Comparison of ENCODE assay signal across 8 mouse cellular contexts in the genomic region with DNA sequence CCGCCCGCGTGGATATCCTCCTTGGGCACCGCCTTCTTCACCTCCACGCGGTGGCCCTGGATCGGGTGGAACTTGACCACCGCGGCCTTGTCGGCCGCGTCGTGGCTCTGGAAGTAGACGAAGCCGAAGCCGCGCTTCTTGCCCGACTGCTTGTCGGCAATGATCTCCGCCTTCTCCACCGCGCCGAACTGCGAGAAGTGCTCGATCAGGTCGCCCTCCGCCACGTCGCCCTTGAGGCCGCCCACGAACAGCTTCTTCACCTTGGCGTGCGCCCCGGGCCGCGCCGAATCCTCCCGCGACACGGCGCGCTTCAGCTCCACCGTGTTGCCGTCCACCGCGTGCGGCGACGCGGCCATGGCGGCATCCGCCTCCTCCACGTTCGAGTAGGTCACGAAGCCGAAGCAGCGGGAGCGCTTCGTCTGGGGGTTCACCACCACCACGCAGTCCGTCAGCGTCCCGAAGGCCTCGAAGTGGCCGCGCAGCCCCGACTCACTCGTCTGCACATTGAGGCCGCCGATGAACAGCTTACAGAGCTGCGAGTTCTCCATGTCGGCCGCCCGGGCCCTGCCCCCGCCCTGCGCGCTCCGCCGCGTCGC. TPM values are rescaled to one million over a fixed set of nuclear protein-coding genes. Genes with fewer than 3 reads are reported as not detected.
DNase-seq lines count a peak whose midpoint lies in the region; ATAC-seq and TF ChIP-seq lines count a peak whose summit lies in the region.

No protein-coding gene starts in this region.

- TF ChIP-seq CTCF in midbrain, postnatal 0 days (IDR thresholded peaks at IDR 0.05) = no peak

- H3K4me3 ChIP-seq in brown adipose tissue, adult 24 weeks (ENCODE audit: insufficient read depth, low read depth, low read length) = peak overlapping the region; percentile 87
- H3K4me3 ChIP-seq in midbrain, postnatal 0 days (ENCODE audit: low read depth, low read length) = peak overlapping the region; percentile 92
- H3K4me3 ChIP-seq in stomach, embryonic 16.5 days (replicated peaks; ENCODE audit: low read length) = peak overlapping the region; percentile 97

- no peaks in the 10 kb centered on the region for H3K9me3 ChIP-seq in midbrain, postnatal 0 days (ENCODE audit: low read length)
- H3K9me3 ChIP-seq in stomach, embryonic 16.5 days (replicated peaks; ENCODE audit: control insufficient read depth, low read length) = no peaks in the 10 kb centered on the region

- WGBS in midbrain, postnatal 0 days = under 1% methylated on average over 69 of the region's 81 CpGs
- under 1% methylated on average over 81 of the region's 81 CpGs for WGBS in stomach, embryonic 16.5 days

- peaks cover 2% of the 10 kb centered on the region; the same call in 1 of the 2 replicates for H3K4me1 ChIP-seq in brown adipose tissue, adult 24 weeks (ENCODE audit: control insufficient read depth, insufficient read depth, insufficient read length, low read length)
- peaks cover 3% of the 10 kb centered on the region; the same call in 1 of the 2 replicates for H3K4me1 ChIP-seq in midbrain, postnatal 0 days (ENCODE audit: insufficient read depth, low read length)
- peaks cover 28% of the 10 kb centered on the region for H3K4me1 ChIP-seq in stomach, embryonic 16.5 days (ENCODE audit: control insufficient read depth, insufficient read depth, low read length)

- H3K27me3 ChIP-seq in midbrain, postnatal 0 days (ENCODE audit: insufficient read depth, low read length) = no peaks in the 10 kb centered on the region
- H3K27me3 ChIP-seq in stomach, embryonic 16.5 days (ENCODE audit: control insufficient read depth, insufficient read depth, low read length) = no peaks in the 10 kb centered on the region

- peak overlapping the region; percentile 87 for H3K4me2 ChIP-seq in midbrain, postnatal 0 days (ENCODE audit: low read depth, low read length, poor library complexity, severe bottlenecking)
- peak overlapping the region; percentile 77 for H3K4me2 ChIP-seq in stomach, embryonic 16.5 days (ENCODE audit: low read depth, low read length)

- peak; percentile 62 for DNase-seq in ovary, postnatal 10 days (ENCODE audit: low spot score)
- DNase-seq in ovary, postnatal 36 days (ENCODE audit: low spot score) = no peak
- DNase-seq in frontal cortex, postnatal 36 days (ENCODE audit: low spot score in 2 of 2) = peak; percentile 74 to 77
- peak; percentile 61 for DNase-seq in liver
- peak; percentile 63 for DNase-seq in midbrain, postnatal 0 days (ENCODE audit: low spot score)

- peak; percentile 11 for ATAC-seq in inflammation-experienced regulatory T-cells, adult 6 months
- ATAC-seq in midbrain, postnatal 0 days (ENCODE audit: low FRiP score) = peak; percentile 41
- ATAC-seq in stomach, embryonic 16.5 days (ENCODE audit: insufficient read depth, low FRiP score) = peak; percentile 14; the same call in 1 of the 2 replicates

- no peaks in the 10 kb centered on the region for H3K36me3 ChIP-seq in midbrain, postnatal 0 days (ENCODE audit: insufficient read depth, low read length)
- no peaks in the 10 kb centered on the region for H3K36me3 ChIP-seq in stomach, embryonic 16.5 days (ENCODE audit: control insufficient read depth, insufficient read depth, low read length)

- peak overlapping the region; percentile 100 for H3K9ac ChIP-seq in midbrain, postnatal 0 days (replicated peaks; ENCODE audit: low read length, poor library complexity, severe bottlenecking)
- H3K9ac ChIP-seq in stomach, embryonic 16.5 days (ENCODE audit: low read length) = peak overlapping the region; percentile 100

- peak overlapping the region; percentile 86 for H3K27ac ChIP-seq in brown adipose tissue, adult 24 weeks (replicated peaks; ENCODE audit: low read depth, low read length)
- peak overlapping the region; percentile 100 for H3K27ac ChIP-seq in midbrain, postnatal 0 days (ENCODE audit: low read depth, low read length)
- H3K27ac ChIP-seq in stomach, embryonic 16.5 days (ENCODE audit: low read length) = peak overlapping the region; percentile 98

RNA-seq across cellular contexts. Expression of a gene that starts 0.5 kb away (rescaled TPM):
- 31.9 and 46.9 TPM in 2 replicates for polyA plus RNA-seq in brown adipose tissue, adult 24 weeks (2012; ENCODE audit: insufficient read depth, insufficient read length, missing spikeins)
- polyA plus RNA-seq in inflammation-experienced regulatory T-cells, adult 6 months (2017; shearing (Covaris generic)) = 10 to 100 TPM; 20.9 to 25.6 (median 24.0) TPM
- 183 and 185 TPM in 2 replicates for total RNA-seq in midbrain, postnatal 0 days (2014; rRNA removed)
- polyA plus RNA-seq in midbrain, postnatal 0 days (2015; fragmentation: Nextera tagmentation; extraction: Ambion mirVana) = 51.4 and 62.5 TPM in 2 replicates
- 20.2 and 21.7 TPM in 2 replicates for polyA plus RNA-seq in stomach, embryonic 16.5 days (2015; fragmentation: Nextera tagmentation; extraction: Ambion mirVana)

RNA-seq across cellular contexts. Expression of a gene that starts 14.5 kb away (rescaled TPM):
- 0.20 and 0.46 TPM in 2 replicates for polyA plus RNA-seq in brown adipose tissue, adult 24 weeks (2012; ENCODE audit: insufficient read depth, insufficient read length, missing spikeins)
- polyA plus RNA-seq in inflammation-experienced regulatory T-cells, adult 6 months (2017; shearing (Covaris generic)) = 10 to 100 TPM in 2 of 3 experiments, 1 to 10 TPM in 1; 4.3 to 14.9 (median 14.6) TPM
- total RNA-seq in midbrain, postnatal 0 days (2014; rRNA removed) = 11.0 and 13.4 TPM in 2 replicates
- 9.8 and 11.2 TPM in 2 replicates for polyA plus RNA-seq in midbrain, postnatal 0 days (2015; fragmentation: Nextera tagmentation; extraction: Ambion mirVana)
- 2.8 and 2.9 TPM in 2 replicates for polyA plus RNA-seq in stomach, embryonic 16.5 days (2015; fragmentation: Nextera tagmentation; extraction: Ambion mirVana)

RNA-seq across cellular contexts. Expression of a gene that starts 29.6 kb away (rescaled TPM):
- 35.6 and 46.5 TPM in 2 replicates for polyA plus RNA-seq in brown adipose tissue, adult 24 weeks (2012; ENCODE audit: insufficient read depth, insufficient read length, missing spikeins)
- 100 to 1,000 TPM; 204 to 343 (median 284) TPM for polyA plus RNA-seq in inflammation-experienced regulatory T-cells, adult 6 months (2017; shearing (Covaris generic))
- total RNA-seq in midbrain, postnatal 0 days (2014; rRNA removed) = 18.4 and 23.3 TPM in 2 replicates
- polyA plus RNA-seq in midbrain, postnatal 0 days (2015; fragmentation: Nextera tagmentation; extraction: Ambion mirVana) = 54.3 and 54.6 TPM in 2 replicates
- 36.8 and 41.7 TPM in 2 replicates for polyA plus RNA-seq in stomach, embryonic 16.5 days (2015; fragmentation: Nextera tagmentation; extraction: Ambion mirVana)
